Mouse (Mus musculus): ENCODE measurements around the gene Trub2.

- TF ChIP-seq POLR2A (IDR thresholded peaks at IDR 0.05; ENCODE audit: insufficient read depth, low read length) (no peak), CTCF (IDR thresholded peaks at IDR 0.05; ENCODE audit: low read depth, low read length) (no peak)
These were observed 50.9 kb downstream of the Trub2 start for GRCm38 (mm10) chr2:29737209-29737925.
